Mouse (Mus musculus): ENCODE results near the gene Gtf2f2.

DNA sequence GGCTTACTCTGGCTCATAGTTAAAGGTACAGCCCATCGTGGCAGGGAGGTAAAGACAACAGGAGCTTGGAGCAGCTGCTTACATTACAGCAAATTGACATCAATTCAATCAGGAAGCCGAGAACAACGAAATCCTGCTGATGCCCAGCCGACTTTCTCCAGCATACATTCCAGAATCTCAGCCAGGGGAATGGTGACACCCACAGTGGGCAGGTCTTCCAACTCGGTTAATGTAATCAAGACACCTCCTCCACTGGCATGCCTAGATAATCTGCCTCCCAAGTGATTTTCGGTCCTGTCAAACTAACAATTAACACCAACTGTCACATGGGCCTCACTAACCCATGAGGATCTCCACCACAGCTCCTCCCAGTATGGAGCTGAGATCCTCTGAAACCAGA, 148.0 kb downstream of the Gtf2f2 start:
- no peak for TF ChIP-seq GATA1 (IDR thresholded peaks at IDR 0.05; ENCODE audit: low read length)
- no peak for TF ChIP-seq TAL1 (IDR thresholded peaks at IDR 0.05; ENCODE audit: low read length)

All from erythroblast, embryonic 14.5 days (primary cell).